Mouse (Mus musculus) liver, embryonic 14.5 days (tissue): ENCODE data around the gene Cox8a. TPM values are rescaled to one million over a fixed set of nuclear protein-coding genes. Genes with fewer than 3 reads are reported as not detected.
A peak's percentile ranks its signal among the peaks of the same experiment; 100 is the strongest.

Experiments used
- ATAC-seq: fragments of 200-750 bp; cut with Nextera tagmentation; 2 replicates; pipeline ENCODE4 v1.8.0; 2017; ENCODE audit warnings: moderate number of reproducible peaks, mild to moderate bottlenecking, moderate library complexity; ENCODE audit not compliant: insufficient read depth
- DNase-seq, 3 experiments: peaks; one replicate each; pipeline ENCODE4 v3.0.0-alpha.2; 2012 to 2013; ENCODE audit warnings: low read depth in 3 of 3, low spot score in 3 of 3
- H3K27ac ChIP-seq: fragments of 300-500 bp; sonication (generic); 2 replicates; pipeline ENCODE4 v1.5.1; 2014; ENCODE audit warnings: moderate library complexity, mild to moderate bottlenecking, control low read depth, inconsistent platforms
- H3K27me3 ChIP-seq: fragments of 300-500 bp; sonication (generic); 2 replicates; pipeline ENCODE4 v1.6.1; 2014; ENCODE audit warnings: mild to moderate bottlenecking, low read length, moderate library complexity; ENCODE audit not compliant: control insufficient read depth, insufficient read depth
- H3K36me3 ChIP-seq: fragments of 300-500 bp; sonication (generic); replicated peaks from 2 replicates; pipeline ENCODE4 v1.6.1; 2014; ENCODE audit warnings: low read depth; ENCODE audit not compliant: control insufficient read depth, insufficient read depth
- H3K4me1 ChIP-seq, 2 experiments: fragments of 200-500 bp in 1 of 2; fragments of 300-500 bp in 1 of 2; sonication (generic) in 1 of 2; replicated peaks; 2 replicates each; pipeline ENCODE4 v1.6.1; 2012 to 2014; ENCODE audit warnings: antibody characterized with exemption in 1 of 2, inconsistent platforms in 1 of 2, low read length in 1 of 2; ENCODE audit not compliant: control insufficient read depth in 2 of 2, insufficient read depth in 2 of 2
- H3K4me2 ChIP-seq: fragments of 300-500 bp; sonication (generic); 2 replicates; pipeline ENCODE4 v1.6.1; 2014; ENCODE audit warnings: low read depth, mild to moderate bottlenecking, control low read depth, moderate library complexity
- H3K4me3 ChIP-seq, 2 experiments: fragments of 200-500 bp in 1 of 2; fragments of 300-500 bp in 1 of 2; sonication (generic) in 1 of 2; 2 replicates each; pipeline ENCODE4 v1.5.1; 2012 to 2014; ENCODE audit warnings: low read depth in 2 of 2, low read length in 2 of 2, mild to moderate bottlenecking in 2 of 2, control low read depth in 1 of 2, inconsistent platforms in 1 of 2, moderate library complexity in 1 of 2; ENCODE audit not compliant: insufficient read depth in 1 of 2
- H3K9ac ChIP-seq: fragments of 300-500 bp; sonication (generic); replicated peaks from 2 replicates; pipeline ENCODE4 v1.6.1; 2014; ENCODE audit warnings: mild to moderate bottlenecking, control low read depth, moderate library complexity
- H3K9me3 ChIP-seq: fragments of 300-500 bp; sonication (generic); 2 replicates; pipeline ENCODE4 v1.6.1; 2016; ENCODE audit warnings: low read length, mixed read lengths; ENCODE audit not compliant: control insufficient read depth
- CTCF ChIP-seq: IDR thresholded peaks from 2 replicates; pipeline ENCODE4 v1.5.1; 2016; ENCODE audit warnings: antibody characterized with exemption, low read depth, control low read depth
- EP300 ChIP-seq: IDR thresholded peaks from 2 replicates; pipeline ENCODE4 v1.6.1; 2016; ENCODE audit warnings: antibody characterized with exemption, low read depth
- WGBS: fragments of 180-500 bp; shearing (Covaris S2); extraction: QIAGEN DNeasy Blood & Tissue Kit; methylation state at CpG from one replicate; pipeline ENCODE4 v1.1.7; 2014; ENCODE audit not compliant: insufficient replicate concordance; 5-methylcytosine and 5-hydroxymethylcytosine counted together
- polyA plus RNA-seq, 2 experiments: library from polyadenylated mRNA; depleted of rRNA in 1 of 2; stranded (reverse) in 1 of 2; unstranded in 1 of 2; fragments of >200 nt; fragmentation: Nextera tagmentation in 1 of 2; extraction: Ambion mirVana in 1 of 2; gene quantifications; 2 replicates each; pipeline versions ENCODE4 v1.2.1 to v1.2.3; 2012 to 2014

Cox8a gene
- polyA plus RNA-seq, 2 experiments, result 282 to 803 TPM

DNA sequence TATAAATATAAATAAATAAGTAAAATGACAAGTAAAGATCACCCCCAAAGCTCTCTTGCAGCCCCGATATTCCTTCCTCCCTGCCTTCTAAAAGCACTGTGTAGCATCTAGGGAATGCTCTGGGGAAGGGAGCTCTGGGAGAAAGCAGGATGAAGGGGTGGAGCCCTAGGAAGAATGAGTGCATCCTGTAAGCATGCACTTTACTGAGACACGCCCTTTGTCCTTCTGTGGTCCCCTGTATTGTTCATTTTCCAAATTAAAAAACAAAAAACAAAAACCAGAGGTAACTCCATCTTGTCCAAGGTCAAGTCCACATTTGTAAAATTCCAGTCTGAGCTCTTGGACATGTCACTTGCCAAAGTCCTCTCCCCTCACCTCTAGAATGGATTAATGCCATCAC, 12.5 kb downstream of the Cox8a start:
- Histone ChIP-seq H3K36me3 (peaks cover 22% of the 10 kb centered on the region), H3K4me1 (peaks cover 13 to 14% of the 10 kb centered on the region in 2 experiments), H3K4me2 (peak overlapping the region; percentile 97), H3K27ac (no peak overlapping the region), H3K4me3 (peak overlapping the region; percentile 90 to 97), H3K9me3 (no peaks in the 10 kb centered on the region), H3K9ac (peak overlapping the region; percentile 88), H3K27me3 (no peaks in the 10 kb centered on the region)
- ATAC-seq (no peak), DNase-seq (no peak)
- TF ChIP-seq CTCF (no peak), EP300 (no peak)
- WGBS, result 60% methylated on average over 2 of the region's 2 CpGs

DNA sequence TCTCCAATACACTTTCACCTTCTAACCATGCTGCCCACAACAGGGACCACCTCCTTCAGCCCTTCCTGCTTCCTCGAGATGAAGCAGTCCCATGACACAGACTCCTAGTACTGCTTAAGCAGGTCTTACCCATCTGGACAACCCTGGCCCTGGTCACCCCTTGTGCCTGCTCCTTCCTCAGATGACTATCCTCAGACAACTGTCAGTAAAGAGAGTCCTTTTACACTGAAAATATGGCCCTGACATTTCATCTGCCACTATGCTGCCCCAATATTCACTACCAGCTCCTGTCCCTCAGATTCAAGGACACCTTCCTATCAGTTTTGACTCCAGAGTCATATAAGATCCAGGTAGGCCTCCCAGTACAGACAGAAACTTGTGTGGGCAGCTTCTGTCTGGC, 17.0 kb downstream of the Cox8a start:
- no peak overlapping the region for H3K4me2 ChIP-seq
- ATAC-seq, result no peak
- 43% methylated on average over 1 of the region's 1 CpGs for WGBS
- no peaks in the 10 kb centered on the region for H3K27me3 ChIP-seq
- no peak overlapping the region for H3K4me3 ChIP-seq
- TF ChIP-seq EP300 (no peak), CTCF (no peak)
- DNase-seq, result no peak
- no peak overlapping the region for H3K9ac ChIP-seq
- peaks cover 8% of the 10 kb centered on the region in 2 experiments for H3K4me1 ChIP-seq
- H3K36me3 ChIP-seq, result peaks cover 37% of the 10 kb centered on the region
- H3K27ac ChIP-seq, result no peak overlapping the region
- no peaks in the 10 kb centered on the region for H3K9me3 ChIP-seq

DNA sequence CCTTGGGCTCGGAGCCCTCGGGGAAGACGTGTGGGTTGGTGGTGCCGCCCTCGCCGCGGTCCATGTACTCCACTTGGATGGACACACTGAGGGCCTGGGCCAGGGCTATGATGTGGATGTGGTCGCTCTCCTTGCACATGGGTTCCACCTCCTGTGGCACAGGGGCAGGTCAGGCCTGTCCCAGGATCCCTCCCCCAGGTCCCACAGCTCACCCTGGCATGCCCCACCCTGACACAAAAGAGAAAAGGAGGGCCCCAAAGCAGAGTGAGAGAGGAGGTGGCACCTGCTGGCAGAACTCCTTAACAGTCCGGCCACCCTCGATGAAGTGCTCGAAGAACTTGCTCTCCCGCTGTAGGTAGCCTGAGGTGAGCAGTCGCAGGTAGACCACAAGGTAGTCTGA, 18.3 kb downstream of the Cox8a start:
- Histone ChIP-seq H3K27ac (no peak overlapping the region), H3K4me3 (no peak overlapping the region), H3K9ac (no peak overlapping the region), H3K4me1 (peaks cover 0 to 3% of the 10 kb centered on the region in 2 experiments; a peak in 1 of 4 replicates), H3K27me3 (no peaks in the 10 kb centered on the region), H3K9me3 (no peaks in the 10 kb centered on the region), H3K36me3 (peaks cover 36% of the 10 kb centered on the region), H3K4me2 (no peak overlapping the region)
- DNase-seq (no peak), ATAC-seq (no peak)
- WGBS, result 84% methylated on average over 13 of the region's 13 CpGs
- TF ChIP-seq CTCF (no peak), EP300 (no peak)

DNA sequence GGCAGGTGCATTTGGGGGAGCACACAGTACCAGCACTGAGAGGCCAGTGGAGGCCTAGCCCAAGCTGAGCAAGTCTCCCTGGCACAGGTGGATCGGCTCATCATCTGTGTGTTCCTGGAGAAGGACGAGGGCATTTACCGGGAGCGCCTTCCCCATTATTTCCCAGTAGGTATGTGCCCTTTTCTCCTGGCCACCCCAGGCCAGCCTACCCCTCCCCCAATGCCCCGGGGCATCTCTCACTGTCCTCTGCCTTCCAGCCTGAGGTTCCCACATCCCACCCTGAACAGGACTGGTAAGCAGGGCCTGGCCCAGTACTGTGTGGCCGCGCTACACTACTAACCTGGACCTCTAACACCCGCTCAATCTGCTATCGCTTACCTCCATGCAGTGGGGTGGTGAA, 20.0 kb downstream of the Cox8a start:
- H3K27ac ChIP-seq, result no peak overlapping the region
- DNase-seq (no peak), ATAC-seq (peak; percentile 19; the same call in 1 of the 2 replicates)
- H3K4me3 ChIP-seq, result no peak overlapping the region
- 85% methylated on average over 9 of the region's 9 CpGs for WGBS
- TF ChIP-seq EP300, result no peak
- TF ChIP-seq CTCF, result no peak
- no peaks in the 10 kb centered on the region for H3K9me3 ChIP-seq
- H3K4me1 ChIP-seq, result 0 out of 4 replicates have a peak, but pooled peaks cover 0 to 3% of the 10 kb centered on the region in 2 experiments
- no peak overlapping the region for H3K9ac ChIP-seq
- H3K27me3 ChIP-seq, result no peaks in the 10 kb centered on the region
- H3K36me3 ChIP-seq, result peaks cover 25% of the 10 kb centered on the region
- H3K4me2 ChIP-seq, result no peak overlapping the region

DNA sequence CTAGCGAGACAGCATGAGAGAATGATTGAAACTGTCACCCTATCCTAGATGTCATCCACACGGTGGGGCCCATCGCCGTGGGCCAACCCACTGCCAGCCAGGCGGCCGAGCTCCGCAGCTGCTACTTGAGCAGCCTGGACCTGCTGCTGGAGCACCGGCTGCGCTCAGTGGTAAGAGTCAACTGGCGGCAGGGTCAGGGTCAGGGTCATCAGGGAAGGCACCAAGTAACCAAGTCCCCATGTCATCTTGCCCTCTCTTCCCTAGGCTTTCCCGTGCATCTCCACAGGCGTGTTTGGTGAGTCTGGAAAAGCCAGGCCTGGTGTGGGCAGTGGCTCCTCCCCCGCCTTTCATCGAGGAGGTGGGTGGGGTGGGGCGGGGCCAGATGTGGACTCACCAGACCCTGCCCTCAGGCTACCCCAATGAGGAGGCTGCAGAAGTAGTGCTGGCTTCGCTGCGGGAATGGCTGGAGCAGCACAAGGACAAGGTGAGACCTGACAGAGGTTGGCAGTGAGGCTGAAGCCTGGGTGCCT, 20.6 kb downstream of the Cox8a start:
- peaks cover 23% of the 10 kb centered on the region for H3K36me3 ChIP-seq
- H3K4me3 ChIP-seq, result no peak overlapping the region
- DNase-seq, result no peak

More for the DNA sequence above, 20.6 kb downstream of the Cox8a start:
- H3K4me2 ChIP-seq, result no peak overlapping the region
- TF ChIP-seq CTCF (no peak), EP300 (no peak)
- no peak overlapping the region for H3K9ac ChIP-seq
- ATAC-seq, result no peak
- H3K9me3 ChIP-seq, result no peaks in the 10 kb centered on the region
- H3K27ac ChIP-seq, result no peak overlapping the region
- H3K4me1 ChIP-seq, result peaks cover 0 to 8% of the 10 kb centered on the region in 2 experiments; a peak in 2 of 4 replicates
- WGBS, result 41% methylated on average over 17 of the region's 17 CpGs
- no peaks in the 10 kb centered on the region for H3K27me3 ChIP-seq
